Mouse (Mus musculus) ES-E14 (cell line): ENCODE measurements around the gene Adcy4. TPM values are rescaled to one million over a fixed set of nuclear protein-coding genes. Genes with fewer than 3 reads are reported as not detected.

Experiments used
- DNase-seq: peaks from one replicate; pipeline ENCODE4 v3.0.0-alpha.2; 2013; ENCODE audit warnings: low read depth, low spot score
- H3K27ac ChIP-seq: 2 replicates; pipeline ENCODE4 v1.5.1; 2012; ENCODE audit warnings: low read depth, mild to moderate bottlenecking, low read length, moderate library complexity, mixed read lengths; ENCODE audit not compliant: poor library complexity, insufficient read depth, severe bottlenecking
- H3K36me3 ChIP-seq: 2 replicates; pipeline ENCODE4 v1.6.1; 2012; ENCODE audit warnings: mild to moderate bottlenecking, low read length, moderate library complexity, mixed read lengths; ENCODE audit not compliant: control insufficient read depth, poor library complexity, insufficient read depth, severe bottlenecking
- H3K4me1 ChIP-seq, 2 experiments: fragments of 150-350 bp in 1 of 2; sonication (generic) in 1 of 2; 2 replicates each; pipeline ENCODE4 v1.6.1; 2012; ENCODE audit warnings: low read length in 2 of 2, mild to moderate bottlenecking in 1 of 2, mixed read lengths in 1 of 2; ENCODE audit not compliant: control insufficient read depth in 2 of 2, insufficient read depth in 2 of 2, poor library complexity in 1 of 2
- H3K4me3 ChIP-seq, 2 experiments: fragments of 150-350 bp in 1 of 2; sonication (generic) in 1 of 2; 2 replicates each; pipeline ENCODE4 v1.5.1; 2012; ENCODE audit warnings: low read length in 2 of 2, low read depth in 1 of 2, mild to moderate bottlenecking in 1 of 2, mixed read lengths in 1 of 2; ENCODE audit not compliant: insufficient read depth in 1 of 2, poor library complexity in 1 of 2, severe bottlenecking in 1 of 2
- H3K9ac ChIP-seq: 2 replicates; pipeline ENCODE4 v1.6.1; 2012; ENCODE audit warnings: low read depth, mild to moderate bottlenecking, low read length, mixed read lengths; ENCODE audit not compliant: poor library complexity, insufficient read depth, severe bottlenecking
- H3K9me3 ChIP-seq: fragments of 150-350 bp; sonication (generic); 2 replicates; pipeline ENCODE4 v1.6.1; 2012; ENCODE audit warnings: low read depth, mild to moderate bottlenecking, low read length; ENCODE audit not compliant: control insufficient read depth, insufficient read depth
- CHD2 ChIP-seq: IDR thresholded peaks from 2 replicates; pipeline ENCODE4 v1.6.1; 2014; ENCODE audit warnings: mild to moderate bottlenecking, low read depth, low read length, inconsistent platforms
- HCFC1 ChIP-seq: IDR thresholded peaks from 2 replicates; pipeline ENCODE4 v1.6.1; 2012; ENCODE audit warnings: low read length, inconsistent platforms, borderline replicate concordance; ENCODE audit not compliant: insufficient read depth
- MAFK ChIP-seq: IDR thresholded peaks from 2 replicates; pipeline ENCODE4 v1.6.1; 2014; ENCODE audit warnings: mild to moderate bottlenecking, low read depth, low read length, inconsistent platforms; ENCODE audit not compliant: insufficient read depth
- ZC3H11A ChIP-seq: IDR thresholded peaks from 2 replicates; pipeline ENCODE4 v1.6.1; 2012; ENCODE audit warnings: low read depth, mild to moderate bottlenecking, inconsistent platforms, low read length, borderline replicate concordance
- ZNF384 ChIP-seq: IDR thresholded peaks from 2 replicates; pipeline ENCODE4 v1.6.1; 2012; ENCODE audit warnings: low read depth, low read length, inconsistent platforms
- in situ Hi-C, 2 experiments: fragments of 600-800 bp; cut with MboI; formaldehyde crosslinking; loops; one replicate each; pipeline ENCODE4 v1.15.1; 2025; ENCODE audit warnings: low sequenced_read_pairs in 2 of 2, inconsistent platforms in 1 of 2; ENCODE audit not compliant: unreplicated experiment in 2 of 2
- total RNA-seq: library from RNA; depleted of rRNA; stranded (reverse); fragments of 300-350 nt; gene quantifications from 2 replicates; pipeline ENCODE4 v1.2.3, GENCODE M21; 2012

Gene Adcy4
- total RNA-seq, 1 experiment: 0.27 TPM

GRCm38 (mm10) chr14:55734869-55735268, 49.0 kb downstream of the Adcy4 start:
- Histone ChIP-seq H3K27ac (no peak overlapping the region), H3K4me1 (no peaks in the 10 kb centered on the region), H3K9me3 (no peaks in the 10 kb centered on the region), H3K36me3 (peaks cover 2% of the 10 kb centered on the region; the same call in 1 of the 2 replicates), H3K4me3 (no peak overlapping the region), H3K9ac (no peak overlapping the region)
- in situ Hi-C loops: no loop called here
- no peak for TF ChIP-seq ZC3H11A
- no peak for TF ChIP-seq MAFK
- no peak for TF ChIP-seq HCFC1
- no peak for TF ChIP-seq ZNF384
- no peak for TF ChIP-seq CHD2
- no peak for DNase-seq

GRCm38 (mm10) chr14:55733889-55734288, 50.0 kb downstream of the Adcy4 start:
- TF ChIP-seq ZC3H11A (no peak), CHD2 (no peak), HCFC1 (no peak), ZNF384 (no peak), MAFK (peak; percentile 69)
- no peaks in the 10 kb centered on the region for H3K4me1 ChIP-seq
- H3K27ac ChIP-seq: no peak overlapping the region
- H3K9ac ChIP-seq: no peak overlapping the region
- in situ Hi-C loops: no loop called here
- no peak overlapping the region for H3K4me3 ChIP-seq
- no peaks in the 10 kb centered on the region for H3K9me3 ChIP-seq
- no peak for DNase-seq
- no peaks in the 10 kb centered on the region; the same call in 1 of the 2 replicates for H3K36me3 ChIP-seq

GRCm38 (mm10) chr14:55730531-55731032, 53.3 kb downstream of the Adcy4 start:
- no peak overlapping the region for H3K27ac ChIP-seq
- TF ChIP-seq ZNF384: no peak
- TF ChIP-seq MAFK: no peak
- TF ChIP-seq ZC3H11A: no peak
- no peak for TF ChIP-seq HCFC1
- no peak for TF ChIP-seq CHD2
- no peak overlapping the region for H3K4me3 ChIP-seq
- H3K36me3 ChIP-seq: no peaks in the 10 kb centered on the region
- H3K4me1 ChIP-seq: no peaks in the 10 kb centered on the region
- H3K9ac ChIP-seq: no peak overlapping the region
- no peaks in the 10 kb centered on the region for H3K9me3 ChIP-seq
- in situ Hi-C loops: no loop called here
- no peak for DNase-seq

- no peaks in the 10 kb centered on the region for H3K9me3 ChIP-seq
- DNase-seq: no peak
- no peak overlapping the region for H3K27ac ChIP-seq
- in situ Hi-C loops: no loop called here
- H3K9ac ChIP-seq: no peak overlapping the region
- H3K36me3 ChIP-seq: no peaks in the 10 kb centered on the region
- TF ChIP-seq ZNF384: no peak
- no peak for TF ChIP-seq CHD2
- no peak for TF ChIP-seq MAFK
- no peak for TF ChIP-seq ZC3H11A
- TF ChIP-seq HCFC1: no peak
- H3K4me1 ChIP-seq: peaks cover 0 to 4% of the 10 kb centered on the region in 2 experiments; a peak in 1 of 4 replicates
- no peak overlapping the region for H3K4me3 ChIP-seq
Measured at GRCm38 (mm10) chr14:55730116-55730515, 53.8 kb downstream of the Adcy4 start.
